Mouse (Mus musculus) liver, embryonic 14.5 days (tissue): ENCODE measurements around the gene Atg4d.

Experiments used
- CTCF ChIP-seq: IDR thresholded peaks from 2 replicates; pipeline ENCODE4 v1.5.1; 2016; ENCODE audit warnings: antibody characterized with exemption, low read depth, control low read depth
- EP300 ChIP-seq: IDR thresholded peaks from 2 replicates; pipeline ENCODE4 v1.6.1; 2016; ENCODE audit warnings: antibody characterized with exemption, low read depth

DNA sequence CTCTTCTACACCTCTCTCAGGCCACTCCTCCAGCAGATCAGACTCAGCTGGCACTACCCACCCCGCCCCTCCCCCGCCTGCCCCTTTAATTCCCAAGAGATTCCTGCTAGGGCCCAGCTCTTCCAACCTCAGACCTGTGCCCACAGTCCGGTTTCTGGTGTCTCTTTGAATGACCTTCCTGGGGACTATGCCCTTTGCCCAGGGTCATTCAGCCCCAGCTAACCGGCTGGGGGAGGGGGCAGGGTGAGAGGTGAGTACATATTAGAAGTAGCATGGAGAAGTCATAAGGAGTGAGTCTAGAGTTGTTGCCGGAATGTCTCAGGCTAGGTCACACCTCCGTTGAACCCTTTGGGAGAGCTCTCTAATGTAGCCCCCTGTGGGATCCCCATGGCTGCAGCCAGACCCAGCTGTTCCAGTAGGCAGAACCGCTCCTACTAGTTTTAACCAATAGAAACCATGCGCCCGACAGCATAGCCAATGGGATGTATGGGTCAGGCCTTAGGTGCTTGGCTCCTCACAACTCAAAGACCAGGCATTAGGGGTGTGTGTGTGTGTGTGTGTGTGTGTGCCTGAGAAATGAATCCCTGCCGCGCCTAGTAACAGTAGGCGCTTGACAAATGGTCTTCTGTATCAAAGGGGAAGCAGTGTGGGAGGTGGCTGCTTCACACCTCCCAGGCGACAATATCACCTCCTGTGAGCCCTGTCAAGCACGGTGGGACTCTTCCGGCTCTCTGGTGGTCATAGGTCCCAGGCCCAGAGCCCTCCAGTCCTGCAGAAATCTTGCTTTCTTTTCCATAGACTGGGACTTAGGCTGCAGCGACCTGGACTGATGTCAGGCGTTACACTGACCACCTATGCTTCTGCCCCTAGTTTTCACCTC is 15.2 kb upstream of the Atg4d start:
- TF ChIP-seq EP300 (no peak), CTCF (no peak)
